Mouse (Mus musculus) B cell, adult (primary cell): ENCODE results near the gene Zfp365. TPM values are rescaled to one million over a fixed set of nuclear protein-coding genes. Genes with fewer than 3 reads are reported as not detected.

Source experiments
- total RNA-seq: library from RNA; stranded (reverse); gene quantifications from 4 replicates; pipeline ENCODE4 v1.2.4, GENCODE M21; 2023; ENCODE audit not compliant: inconsistent age

Zfp365 gene
- total RNA-seq, result 0.74 to 1.3 TPM (median 0.82 TPM) in 4 replicates

DNA sequence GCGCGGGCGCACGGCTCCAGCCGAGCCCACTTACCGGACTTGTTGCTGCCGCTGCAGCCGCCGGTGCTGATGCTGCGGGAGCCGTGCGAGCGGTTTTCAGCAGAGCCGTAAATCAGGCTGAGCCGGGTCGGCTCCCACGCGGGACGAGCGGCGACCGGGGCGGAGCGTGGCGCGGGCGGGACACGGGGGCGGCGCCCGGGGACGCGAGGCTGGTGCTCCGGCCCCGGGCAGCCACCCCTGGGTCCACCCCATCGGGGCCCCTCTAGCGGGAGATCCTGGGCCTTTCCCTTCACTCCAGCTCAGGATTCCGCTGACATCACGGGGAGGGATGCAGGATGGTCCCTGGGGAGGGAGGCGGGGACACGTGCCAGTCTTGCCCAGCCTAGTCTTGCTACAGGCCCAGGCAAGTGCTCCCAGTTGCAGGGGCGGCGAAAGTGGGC is at the start of gene Zfp365:
TSS of gene Zfp365 (minus strand) at position 326 of the 440 bp plus-strand sequence.

Other genes with a start within 250 kb of the Zfp365 start
- 0.58 to 1.1 TPM (median 0.75 TPM) in 4 replicates for gene Rtkn2, start 66.9 kb upstream of the Zfp365 start, total RNA-seq